Mouse (Mus musculus) WW6 (cell line): Measurements from ENCODE around the gene Galp.
"Not testable (repeated sequence)": the region's sequence is repeated elsewhere in the genome, so short reads cannot be mapped to it uniquely, and the experiment has no call there.

Source experiments
- DNase-seq: peaks from one replicate; pipeline ENCODE4 v3.0.0-alpha.2; 2013; ENCODE audit warnings: low read depth, low spot score

Galp gene

GRCm38 (mm10) chr7:6257386-6257785 lies 60.5 kb downstream of the Galp start:
- no peak for DNase-seq

GRCm38 (mm10) chr7:6258232-6259220 lies 61.6 kb downstream of the Galp start:
- DNase-seq = peak; percentile 88

DNA sequence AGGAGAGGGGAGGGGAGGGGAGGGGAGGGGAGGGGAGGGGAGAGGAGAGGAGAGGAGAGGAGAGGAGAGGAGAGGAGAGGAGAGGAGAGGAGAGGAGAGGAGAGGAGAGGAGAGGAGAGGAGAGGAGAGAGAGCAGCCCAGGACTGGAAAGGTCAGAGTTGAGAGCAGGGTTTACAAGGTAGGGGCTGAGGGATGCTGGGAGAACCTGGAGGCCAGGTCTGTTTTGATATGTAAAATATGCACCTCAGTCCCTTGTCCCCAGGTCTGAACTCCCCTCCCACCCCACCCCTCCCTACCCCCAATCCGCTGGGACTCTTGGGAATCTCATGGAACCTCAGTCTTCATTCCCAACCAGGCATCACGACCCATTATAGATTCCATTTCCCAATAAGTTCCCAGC lies 63.1 kb downstream of the Galp start:
- DNase-seq = not testable (repeated sequence)

GRCm38 (mm10) chr7:6262120-6262519 lies 65.2 kb downstream of the Galp start:
- no peak for DNase-seq

DNA sequence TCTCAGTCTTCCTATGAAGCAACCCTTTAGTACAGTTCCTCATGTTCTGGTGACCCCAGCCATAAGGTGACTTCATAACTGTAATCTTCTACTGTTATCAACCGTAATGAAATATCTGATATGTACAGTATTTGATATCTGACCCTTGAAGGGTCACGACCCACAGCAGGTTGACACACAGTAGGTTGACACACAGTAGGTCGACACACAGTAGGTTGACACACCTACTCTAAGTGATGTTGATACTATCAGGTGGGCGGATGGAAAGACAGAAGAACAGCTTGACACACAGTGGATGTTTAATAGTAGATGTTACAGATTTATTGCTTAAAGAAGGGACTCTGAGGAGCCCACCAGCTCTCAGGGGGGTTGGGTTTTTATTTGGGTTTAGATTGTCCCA lies 66.1 kb downstream of the Galp start:
- DNase-seq = no peak

DNA sequence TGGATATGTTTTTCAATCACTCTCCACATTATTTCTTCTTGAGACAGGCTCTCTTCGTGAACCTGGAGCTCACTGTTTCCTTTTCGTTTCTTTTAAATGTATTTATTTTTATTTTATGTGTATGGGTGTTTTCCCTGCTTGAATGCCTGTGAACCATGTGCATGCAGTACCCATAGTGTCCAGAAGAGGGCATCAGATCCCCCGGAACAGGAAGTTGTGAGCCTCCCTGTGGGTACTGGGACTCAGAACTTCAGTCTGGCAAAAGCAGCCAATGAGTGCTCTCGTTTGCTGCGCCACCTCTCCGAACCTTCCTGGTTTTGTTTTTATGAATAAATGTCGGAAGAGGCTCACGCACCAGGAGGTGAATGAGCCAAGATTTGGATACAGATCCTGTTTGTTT lies 68.8 kb downstream of the Galp start:
- DNase-seq = peak; percentile 61
